Mouse (Mus musculus) forebrain, embryonic 13.5 days (tissue): ENCODE measurements around the gene Olfr1342. TPM values are rescaled to one million over a fixed set of nuclear protein-coding genes. Genes with fewer than 3 reads are reported as not detected.
A peak's percentile ranks its signal among the peaks of the same experiment; 100 is the strongest.

Source experiments
- ATAC-seq: fragments of 200-750 bp; cut with Nextera tagmentation; 2 replicates; pipeline ENCODE4 v1.8.0; 2017
- H3K27ac ChIP-seq: fragments of 300-500 bp; sonication (generic); 2 replicates; pipeline ENCODE4 v1.5.1; 2015; ENCODE audit warnings: inconsistent platforms, mild to moderate bottlenecking, moderate library complexity
- H3K27me3 ChIP-seq: fragments of 300-500 bp; sonication (generic); 2 replicates; pipeline ENCODE4 v1.6.1; 2015; ENCODE audit warnings: mild to moderate bottlenecking, inconsistent platforms
- H3K36me3 ChIP-seq: fragments of 300-500 bp; sonication (generic); 2 replicates; pipeline ENCODE4 v1.6.1; 2015; ENCODE audit warnings: mild to moderate bottlenecking, inconsistent platforms; ENCODE audit not compliant: poor library complexity, severe bottlenecking
- H3K4me1 ChIP-seq: fragments of 300-500 bp; sonication (generic); 2 replicates; pipeline ENCODE4 v1.6.1; 2015; ENCODE audit warnings: inconsistent platforms
- H3K4me2 ChIP-seq: fragments of 300-500 bp; sonication (generic); 2 replicates; pipeline ENCODE4 v1.6.1; 2015; ENCODE audit warnings: inconsistent platforms, mild to moderate bottlenecking, moderate library complexity
- H3K4me3 ChIP-seq: fragments of 300-500 bp; sonication (generic); 2 replicates; pipeline ENCODE4 v1.5.1; 2015; ENCODE audit warnings: mild to moderate bottlenecking, inconsistent platforms
- H3K9ac ChIP-seq: fragments of 300-500 bp; sonication (generic); 2 replicates; pipeline ENCODE4 v1.6.1; 2015; ENCODE audit warnings: mild to moderate bottlenecking, inconsistent platforms
- H3K9me3 ChIP-seq: fragments of 300-500 bp; sonication (generic); replicated peaks from 2 replicates; pipeline ENCODE4 v1.6.1; 2016; ENCODE audit warnings: inconsistent platforms
- WGBS: fragments of 180-500 bp; shearing (Covaris S2); methylation state at CpG from one replicate; pipeline ENCODE4 v1.1.7; 2015; 5-methylcytosine and 5-hydroxymethylcytosine counted together
- polyA plus RNA-seq: library from polyadenylated mRNA; unstranded; fragments of >200 nt; fragmentation: Nextera tagmentation; extraction: Ambion mirVana; gene quantifications from 2 replicates; pipeline ENCODE4 v1.2.1, GENCODE M21; 2015

Olfr1342 gene
- not detected in 2 replicates for polyA plus RNA-seq

DNA sequence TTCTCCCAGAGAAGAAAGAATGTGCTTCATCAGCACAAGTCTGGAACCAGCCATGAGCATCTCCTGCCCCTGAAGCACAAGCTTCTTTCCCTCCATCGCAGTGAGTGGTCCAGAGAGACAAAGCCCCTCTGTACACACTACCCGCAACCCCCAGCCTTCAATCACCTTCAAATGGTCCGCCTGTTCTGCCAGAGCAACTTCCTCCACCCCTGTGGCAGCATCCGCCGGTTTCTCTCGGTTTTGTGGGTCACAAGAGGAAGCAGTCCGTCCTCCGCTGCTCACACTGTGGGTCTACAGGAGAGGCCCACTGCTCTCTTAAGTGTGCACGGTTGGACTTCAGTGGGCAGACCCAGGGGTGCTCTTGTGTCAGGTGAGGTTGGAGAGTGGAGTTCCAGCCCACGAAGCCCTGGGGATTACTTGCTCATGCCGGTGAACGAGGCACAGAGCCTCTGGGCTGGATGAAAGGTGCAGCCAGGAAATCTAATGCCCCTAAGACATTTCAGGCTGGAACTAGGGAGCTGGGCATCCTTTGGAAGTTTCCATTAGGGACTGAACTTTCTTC lies at the start of gene Olfr1342:
Gene Olfr1342 (minus strand): TSS at position 345 of the 562 bp plus-strand sequence.
- ATAC-seq: no peak
- no peaks in the 10 kb centered on the region for H3K9me3 ChIP-seq
- H3K27me3 ChIP-seq: no peaks in the 10 kb centered on the region
- H3K4me2 ChIP-seq: no peak within 1 kb of the TSS
- no peak within 1 kb of the TSS for H3K9ac ChIP-seq
- 56% methylated on average over 12 of the region's 12 CpGs for WGBS
- no peaks in the 10 kb centered on the region for H3K36me3 ChIP-seq
- H3K4me3 ChIP-seq: no peak within 1 kb of the TSS
- no peak within 1 kb of the TSS for H3K27ac ChIP-seq
- H3K4me1 ChIP-seq: 0 out of 2 replicates have a peak, but pooled peaks cover 3% of the 10 kb centered on the region

DNA sequence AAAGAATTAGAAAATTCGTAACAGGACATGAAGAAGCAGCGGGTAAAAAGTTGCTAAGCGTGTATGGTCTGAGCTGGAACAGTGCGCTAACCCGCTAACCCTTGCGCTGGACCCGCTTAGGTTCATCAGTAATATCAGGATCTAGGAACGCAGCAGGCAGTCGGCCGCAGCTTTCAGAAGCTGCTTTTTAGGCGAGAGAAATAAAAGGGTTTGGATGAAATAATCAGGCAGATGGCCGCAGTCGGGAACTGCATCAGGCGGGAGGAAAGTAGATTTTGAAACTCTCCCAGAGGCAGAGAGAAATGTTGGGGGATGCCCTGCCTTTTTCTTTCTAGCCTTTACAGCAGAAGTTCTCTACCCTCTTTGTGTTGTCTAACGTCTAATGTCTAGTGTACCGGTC lies 49.3 kb upstream of the Olfr1342 start:
- Histone ChIP-seq H3K4me3 (no peak overlapping the region), H3K27ac (no peak overlapping the region), H3K4me1 (peaks cover 4% of the 10 kb centered on the region; the same call in 1 of the 2 replicates), H3K9ac (no peak overlapping the region), H3K4me2 (peak overlapping the region; percentile 30), H3K9me3 (0 out of 2 replicates have a peak, but pooled peaks cover 8% of the 10 kb centered on the region), H3K27me3 (peaks cover 25% of the 10 kb centered on the region; the same call in 1 of the 2 replicates), H3K36me3 (no peaks in the 10 kb centered on the region)
- no peak for ATAC-seq
- 2% methylated on average over 16 of the region's 16 CpGs for WGBS

DNA sequence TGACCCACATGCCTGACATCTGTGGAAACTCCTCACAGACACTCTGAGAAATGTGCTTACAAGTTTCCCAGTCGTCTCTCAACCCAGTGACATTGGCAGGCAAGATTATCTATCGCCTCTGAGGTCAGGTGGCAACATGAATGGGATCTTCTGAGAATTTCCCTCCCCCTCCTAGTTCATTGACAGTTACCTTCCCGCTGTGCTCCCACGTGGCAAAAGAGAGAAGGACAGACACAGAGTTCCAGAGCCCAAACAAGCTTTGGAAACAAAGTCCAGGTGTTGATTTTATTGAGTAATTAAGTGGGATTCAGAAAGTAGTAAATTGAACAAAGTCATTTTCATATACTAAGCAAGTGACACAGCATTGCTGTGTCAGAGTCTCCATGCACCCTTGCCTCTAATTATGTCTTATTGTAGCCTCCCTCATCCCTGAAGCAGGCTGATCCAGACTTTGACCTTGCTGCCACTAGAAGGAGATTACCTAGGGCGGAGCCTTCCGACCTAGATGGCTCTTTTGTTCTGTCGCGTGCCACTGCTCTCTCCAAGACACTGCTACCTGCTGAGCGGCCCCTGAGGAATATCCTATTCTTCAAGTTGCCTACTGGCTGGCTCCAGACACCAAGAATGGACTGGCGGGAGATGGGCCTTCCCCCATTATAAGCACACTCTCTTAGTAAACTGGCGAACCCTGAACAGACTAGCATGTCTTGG lies 48.6 kb upstream of the Olfr1342 start:
- H3K4me2 ChIP-seq: no peak overlapping the region
- WGBS: 2% methylated on average over 11 of the region's 11 CpGs
- H3K9ac ChIP-seq: no peak overlapping the region
- no peak for ATAC-seq
- no peak overlapping the region for H3K27ac ChIP-seq
- H3K4me1 ChIP-seq: peaks cover 4% of the 10 kb centered on the region; the same call in 1 of the 2 replicates
- peaks cover 25% of the 10 kb centered on the region; the same call in 1 of the 2 replicates for H3K27me3 ChIP-seq
- 0 out of 2 replicates have a peak, but pooled peaks cover under 1% of the 10 kb centered on the region for H3K9me3 ChIP-seq
- H3K4me3 ChIP-seq: no peak overlapping the region
- no peaks in the 10 kb centered on the region for H3K36me3 ChIP-seq

DNA sequence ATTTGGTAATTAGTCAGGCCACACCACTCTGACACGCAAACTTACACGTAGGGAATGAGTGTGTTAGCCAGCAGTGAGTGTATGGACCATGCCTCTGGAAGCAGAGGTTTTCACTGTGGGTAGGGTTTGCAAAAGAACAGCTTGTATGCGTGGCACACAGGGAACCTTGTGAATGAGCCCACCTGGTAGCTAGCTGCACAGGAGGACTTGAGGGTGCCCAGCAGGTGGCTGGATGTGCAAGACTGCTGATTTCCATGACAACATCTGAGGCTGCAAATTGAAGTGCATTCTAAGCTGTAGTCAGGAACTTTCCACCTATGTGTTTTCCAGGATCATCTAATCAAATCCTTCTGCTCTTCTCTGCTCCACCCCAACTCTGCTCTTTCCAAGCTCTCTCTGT lies 47.0 kb upstream of the Olfr1342 start:
- Histone ChIP-seq H3K27me3 (peaks cover 25% of the 10 kb centered on the region; the same call in 1 of the 2 replicates), H3K4me2 (no peak overlapping the region), H3K4me1 (peaks cover 4% of the 10 kb centered on the region; the same call in 1 of the 2 replicates), H3K36me3 (no peaks in the 10 kb centered on the region), H3K27ac (no peak overlapping the region), H3K9me3 (no peaks in the 10 kb centered on the region), H3K9ac (no peak overlapping the region), H3K4me3 (no peak overlapping the region)
- 54% methylated on average over 3 of the region's 3 CpGs for WGBS
- ATAC-seq: no peak

DNA sequence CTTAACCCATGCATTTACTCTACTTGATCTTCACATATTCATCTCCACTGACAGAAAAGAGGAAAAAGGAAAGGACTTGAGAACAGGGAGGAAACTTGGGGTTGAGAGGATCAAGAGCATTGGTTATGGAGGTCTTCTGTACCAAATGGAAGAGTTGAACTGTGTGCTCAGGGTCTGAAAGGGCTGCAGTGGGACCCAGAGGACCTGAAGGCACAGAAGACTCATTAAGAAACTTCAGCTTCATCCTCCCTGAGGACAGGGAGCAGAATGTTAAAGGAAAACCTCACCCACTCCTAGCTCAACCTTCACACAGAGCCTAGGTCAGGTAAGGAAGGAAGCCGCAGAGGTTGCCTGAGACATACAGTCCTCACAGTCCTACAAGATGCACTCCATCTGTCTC lies 39.3 kb upstream of the Olfr1342 start, which contains the start of gene Olfr1339:
Gene Olfr1339 (plus strand): TSS at position 301 of the 400 bp plus-strand sequence.
- no peak within 1 kb of the TSS for H3K4me3 ChIP-seq
- 100% methylated on average over 1 of the region's 1 CpGs for WGBS
- no peak within 1 kb of the TSS for H3K9ac ChIP-seq
- no peaks in the 10 kb centered on the region for H3K27me3 ChIP-seq
- ATAC-seq: no peak
- no peak within 1 kb of the TSS for H3K4me2 ChIP-seq
- no peak within 1 kb of the TSS for H3K27ac ChIP-seq
- H3K9me3 ChIP-seq: no peaks in the 10 kb centered on the region
- H3K36me3 ChIP-seq: no peaks in the 10 kb centered on the region
- no peaks in the 10 kb centered on the region for H3K4me1 ChIP-seq

DNA sequence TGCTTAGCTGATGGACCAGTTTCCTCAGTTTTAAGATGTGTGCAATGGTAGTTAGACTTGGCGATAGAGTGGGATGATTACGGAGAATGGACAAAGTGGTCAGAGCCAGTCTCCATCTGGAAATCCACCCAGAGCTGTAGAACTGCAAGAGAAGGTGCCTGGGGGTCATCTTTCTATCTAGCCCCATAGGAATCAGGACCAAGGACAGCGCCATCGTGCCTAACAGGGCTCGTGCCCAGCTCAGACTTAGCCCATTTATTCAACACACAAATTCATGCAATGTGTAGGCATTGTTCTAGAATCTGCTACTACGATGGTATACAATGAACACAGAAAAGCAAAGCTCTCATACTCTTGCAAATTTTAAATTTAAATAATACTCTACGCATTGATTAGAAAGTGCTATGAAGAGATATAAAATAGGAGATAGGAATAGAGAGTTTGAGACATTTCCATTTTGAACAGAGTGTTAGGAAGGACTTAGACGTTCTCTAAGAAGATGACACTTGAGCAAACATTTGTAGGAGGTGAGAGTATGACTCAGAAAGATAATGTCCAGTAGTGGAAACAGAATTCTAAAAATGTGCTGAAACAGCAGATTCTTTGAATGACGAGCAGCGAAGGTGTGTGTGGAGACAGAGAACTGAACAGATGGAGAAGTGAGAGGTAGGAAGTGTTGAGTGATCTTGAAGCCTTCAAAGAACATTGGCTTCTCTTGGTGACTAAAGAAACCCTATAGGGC lies 29.4 kb upstream of the Olfr1342 start:
- no peak for ATAC-seq
- H3K4me3 ChIP-seq: no peak overlapping the region
- H3K27ac ChIP-seq: no peak overlapping the region
- H3K27me3 ChIP-seq: no peaks in the 10 kb centered on the region
- H3K4me2 ChIP-seq: no peak overlapping the region
- H3K36me3 ChIP-seq: no peaks in the 10 kb centered on the region
- H3K4me1 ChIP-seq: no peaks in the 10 kb centered on the region
- no peak overlapping the region for H3K9ac ChIP-seq
- no peaks in the 10 kb centered on the region for H3K9me3 ChIP-seq
- 56% methylated on average over 10 of the region's 10 CpGs for WGBS

DNA sequence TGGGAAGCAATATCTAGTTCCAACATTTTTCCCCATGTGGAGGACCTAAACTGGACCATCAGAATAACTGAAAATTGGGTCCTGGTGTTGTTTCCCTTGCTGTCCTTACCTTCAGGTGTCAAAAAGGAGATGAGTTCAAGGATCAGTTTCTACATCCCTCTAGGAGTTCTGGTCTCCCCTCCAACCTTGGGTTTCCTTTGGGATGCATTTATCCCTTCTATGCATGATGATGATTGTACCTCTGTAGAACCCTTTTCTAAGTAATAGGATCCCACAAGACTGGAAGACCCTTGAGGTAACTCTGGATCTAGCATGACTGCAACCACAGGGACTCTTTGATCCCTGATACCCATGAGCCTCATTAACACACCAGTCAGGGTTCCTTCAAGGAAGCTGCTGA lies 27.3 kb upstream of the Olfr1342 start, which contains the start of gene Olfr1340:
Gene Olfr1340 (plus strand): TSS at position 301 of the 400 bp plus-strand sequence.
- Histone ChIP-seq H3K9ac (no peak within 1 kb of the TSS), H3K4me2 (no peak within 1 kb of the TSS), H3K27ac (no peak within 1 kb of the TSS), H3K4me3 (no peak within 1 kb of the TSS), H3K9me3 (no peaks in the 10 kb centered on the region), H3K36me3 (no peaks in the 10 kb centered on the region), H3K27me3 (no peaks in the 10 kb centered on the region), H3K4me1 (no peaks in the 10 kb centered on the region)
- no peak for ATAC-seq

DNA sequence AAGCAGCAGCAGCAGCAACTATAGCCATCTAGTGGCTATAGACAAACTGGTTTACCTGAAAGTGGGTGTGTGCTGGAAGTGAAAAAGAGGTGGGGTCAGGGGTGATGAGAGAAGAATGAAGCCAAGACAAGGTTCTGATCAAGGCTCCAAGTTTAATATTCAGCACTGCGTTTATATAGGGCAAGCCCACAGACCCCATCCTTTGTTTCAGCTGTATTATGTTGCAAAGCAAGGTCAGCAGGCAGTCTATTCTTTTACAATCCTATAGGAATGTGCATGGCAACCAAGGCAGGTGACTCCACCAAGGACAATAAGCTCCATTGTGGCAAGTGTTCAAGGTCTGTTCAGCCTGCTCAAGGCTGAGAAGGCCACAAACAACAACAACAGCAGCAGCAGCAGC lies 19.1 kb upstream of the Olfr1342 start:
- no peaks in the 10 kb centered on the region for H3K36me3 ChIP-seq
- H3K9me3 ChIP-seq: no peaks in the 10 kb centered on the region
- no peak for ATAC-seq
- no peak overlapping the region for H3K9ac ChIP-seq
- 25% methylated on average over 1 of the region's 1 CpGs for WGBS
- H3K4me2 ChIP-seq: no peak overlapping the region
- H3K27ac ChIP-seq: no peak overlapping the region
- no peaks in the 10 kb centered on the region for H3K27me3 ChIP-seq
- no peak overlapping the region for H3K4me3 ChIP-seq
- no peaks in the 10 kb centered on the region for H3K4me1 ChIP-seq

DNA sequence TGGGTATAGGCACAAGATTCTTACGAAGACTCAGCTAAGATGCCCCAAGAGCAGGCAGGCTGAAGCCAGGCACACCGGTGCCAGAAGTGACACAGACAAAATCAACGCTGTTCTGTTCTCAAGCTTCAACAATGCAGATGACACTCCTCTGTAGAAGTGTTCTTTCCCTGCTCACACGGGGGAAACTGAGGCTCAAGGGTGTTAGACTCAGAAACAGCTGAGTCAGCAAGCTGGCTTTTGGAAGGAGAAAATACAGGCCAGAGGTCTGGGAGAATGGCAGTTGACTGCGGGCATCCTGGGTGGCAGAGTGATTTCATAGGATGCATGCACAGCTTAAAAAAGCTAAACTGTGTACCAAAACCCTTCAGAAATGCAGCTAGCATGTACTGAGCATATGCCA lies 15.5 kb upstream of the Olfr1342 start:
- Histone ChIP-seq H3K4me1 (no peaks in the 10 kb centered on the region), H3K9me3 (no peaks in the 10 kb centered on the region), H3K4me3 (no peak overlapping the region), H3K27ac (no peak overlapping the region), H3K4me2 (no peak overlapping the region), H3K36me3 (no peaks in the 10 kb centered on the region), H3K9ac (no peak overlapping the region), H3K27me3 (no peaks in the 10 kb centered on the region)
- no peak for ATAC-seq
- WGBS: 84% methylated on average over 5 of the region's 5 CpGs

DNA sequence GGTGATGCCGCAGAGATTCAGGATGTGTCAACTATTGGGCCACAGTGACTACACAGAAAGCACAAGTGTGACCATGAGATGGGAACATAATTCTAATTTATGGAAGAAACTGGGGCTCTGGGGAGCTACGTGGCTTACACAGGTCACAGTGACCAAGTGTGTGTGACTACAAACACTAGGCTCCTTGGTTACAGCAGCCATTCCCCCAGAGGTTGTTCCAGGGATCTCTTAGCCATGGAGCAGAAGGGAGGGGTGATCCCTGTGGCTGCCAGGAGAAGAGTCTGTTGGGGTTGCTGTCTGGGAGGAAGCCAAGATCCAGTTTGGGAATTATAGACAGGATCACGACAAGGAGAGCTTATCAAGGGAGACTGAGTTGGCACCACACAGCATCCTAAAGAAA lies 10.7 kb upstream of the Olfr1342 start, which contains the start of gene Olfr1341:
Gene Olfr1341 (plus strand): TSS at position 301 of the 400 bp plus-strand sequence.
- 86% methylated on average over 3 of the region's 3 CpGs for WGBS
- Histone ChIP-seq H3K27ac (no peak within 1 kb of the TSS), H3K4me3 (no peak within 1 kb of the TSS), H3K36me3 (no peaks in the 10 kb centered on the region), H3K4me1 (no peaks in the 10 kb centered on the region), H3K27me3 (no peaks in the 10 kb centered on the region), H3K9me3 (no peaks in the 10 kb centered on the region), H3K4me2 (no peak within 1 kb of the TSS), H3K9ac (no peak within 1 kb of the TSS)
- no peak for ATAC-seq

DNA sequence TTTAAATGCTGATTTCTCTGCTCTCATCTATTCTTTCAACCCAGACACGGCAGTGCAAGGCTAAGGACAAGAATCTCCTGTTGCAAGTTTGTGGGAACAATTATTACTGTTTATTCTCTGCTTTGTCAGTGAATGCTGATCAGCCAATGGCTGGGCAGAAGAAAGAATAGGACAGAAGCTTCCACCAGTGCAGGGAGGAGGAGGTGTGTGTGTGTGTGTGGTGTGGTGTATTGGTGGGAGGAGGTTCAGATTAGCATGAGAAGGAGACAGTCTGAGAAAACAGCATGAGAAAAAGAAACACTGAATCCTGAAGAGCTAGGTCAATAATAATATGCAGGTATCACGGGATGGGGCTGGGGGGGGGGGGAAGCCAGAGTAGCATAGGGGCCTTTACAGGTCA lies 1.3 kb upstream of the Olfr1342 start:
- Histone ChIP-seq H3K27ac (no peak overlapping the region), H3K4me1 (0 out of 2 replicates have a peak, but pooled peaks cover 3% of the 10 kb centered on the region), H3K9me3 (no peaks in the 10 kb centered on the region), H3K4me3 (no peak overlapping the region), H3K27me3 (no peaks in the 10 kb centered on the region), H3K4me2 (no peak overlapping the region), H3K9ac (no peak overlapping the region), H3K36me3 (no peaks in the 10 kb centered on the region)
- ATAC-seq: no peak
- WGBS: 31% methylated on average over 2 of the region's 2 CpGs

DNA sequence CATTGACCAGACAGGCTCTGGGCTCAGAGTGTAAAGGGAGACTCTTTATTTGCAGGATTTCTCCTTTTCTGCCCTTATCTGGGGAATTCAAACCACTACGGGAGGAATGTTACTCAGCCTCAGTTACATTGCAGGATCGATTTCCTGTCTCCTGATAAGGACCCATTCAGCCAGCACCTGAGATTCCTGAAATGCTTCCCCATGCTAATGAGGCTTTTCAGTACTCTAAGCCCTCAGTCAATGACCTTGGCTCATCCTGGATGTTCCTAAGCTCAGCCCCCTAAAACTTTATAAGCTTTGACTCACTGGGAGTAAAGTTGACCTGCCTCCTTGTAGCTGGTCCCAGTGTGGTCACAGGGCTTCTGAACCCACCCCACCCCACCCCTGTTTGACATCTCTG lies 5.5 kb downstream of the Olfr1342 start:
- H3K4me3 ChIP-seq: no peak overlapping the region
- H3K9ac ChIP-seq: no peak overlapping the region
- H3K4me2 ChIP-seq: no peak overlapping the region
- no peaks in the 10 kb centered on the region for H3K36me3 ChIP-seq
- 84% methylated on average over 2 of the region's 2 CpGs for WGBS
- ATAC-seq: no peak
- no peaks in the 10 kb centered on the region for H3K9me3 ChIP-seq
- no peak overlapping the region for H3K27ac ChIP-seq
- no peaks in the 10 kb centered on the region for H3K27me3 ChIP-seq
- H3K4me1 ChIP-seq: no peaks in the 10 kb centered on the region
